Mouse (Mus musculus): ENCODE measurements around the gene Klc1. TPM values are rescaled to one million over a fixed set of nuclear protein-coding genes. Genes with fewer than 3 reads are reported as not detected.

Klc1 gene
- polyA plus RNA-seq, 1 experiment: 103 TPM

GRCm38 (mm10) chr12:111785174-111785573, 26.5 kb downstream of the Klc1 start:
- TF ChIP-seq POLR2A (IDR thresholded peaks at IDR 0.05; ENCODE audit: low read depth, low read length) (no peak), CTCF (IDR thresholded peaks at IDR 0.05; ENCODE audit: borderline replicate concordance, insufficient read depth, low read length) (no peak)
- H3K4me1 ChIP-seq (ENCODE audit: control insufficient read depth, insufficient read depth, low read length): no peaks in the 10 kb centered on the region
- no peak overlapping the region for H3K4me3 ChIP-seq (ENCODE audit: insufficient read depth, low read length)
- no peak overlapping the region for H3K27ac ChIP-seq (ENCODE audit: insufficient read depth, low read length)

DNA sequence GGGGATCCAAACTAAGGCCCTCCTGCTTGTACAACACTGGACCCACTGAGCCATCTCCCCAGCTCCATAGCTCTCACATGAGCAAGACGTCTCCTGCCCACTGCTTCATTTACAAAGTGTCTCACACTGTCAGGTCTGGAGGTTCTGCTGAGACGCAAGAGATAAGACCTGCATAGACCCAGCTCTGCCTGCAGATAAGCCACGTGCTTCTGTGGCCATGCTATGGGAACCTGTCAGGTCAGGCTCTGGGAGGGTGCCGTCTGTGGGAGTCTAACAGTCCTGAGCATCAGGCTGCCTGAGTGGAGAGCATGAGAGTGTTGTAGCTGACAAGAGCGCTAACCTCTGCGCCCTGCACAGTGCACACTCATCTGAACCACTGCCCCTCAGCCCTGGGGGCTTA, 28.4 kb downstream of the Klc1 start:
- TF ChIP-seq POLR2A (IDR thresholded peaks at IDR 0.05; ENCODE audit: low read depth, low read length) (no peak), CTCF (IDR thresholded peaks at IDR 0.05; ENCODE audit: borderline replicate concordance, insufficient read depth, low read length) (no peak)
- Histone ChIP-seq H3K4me3 (ENCODE audit: insufficient read depth, low read length) (no peak overlapping the region), H3K27ac (ENCODE audit: insufficient read depth, low read length) (no peak overlapping the region), H3K4me1 (ENCODE audit: control insufficient read depth, insufficient read depth, low read length) (no peaks in the 10 kb centered on the region)

DNA sequence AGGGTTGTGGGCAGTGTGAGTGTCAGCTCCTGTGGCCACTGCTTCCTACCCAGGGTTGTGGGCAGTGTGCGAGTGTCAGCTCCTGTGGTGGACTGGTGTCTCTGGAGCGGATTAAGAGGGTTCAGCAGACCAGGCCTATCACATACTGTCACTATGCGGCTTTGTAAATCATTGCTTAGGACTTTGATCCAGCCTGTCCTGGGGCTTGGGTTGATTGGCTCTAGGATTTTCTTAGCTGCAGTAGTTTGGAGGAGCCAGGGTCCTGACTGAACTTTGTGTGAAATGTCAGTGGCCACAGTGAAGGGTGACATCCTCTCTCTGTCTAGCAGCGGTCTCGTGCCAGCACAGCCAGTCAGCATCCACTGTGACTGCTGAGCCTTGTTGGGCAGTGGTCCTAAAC, 31.4 kb downstream of the Klc1 start:
- Histone ChIP-seq H3K27ac (ENCODE audit: insufficient read depth, low read length) (no peak overlapping the region), H3K4me3 (ENCODE audit: insufficient read depth, low read length) (no peak overlapping the region), H3K4me1 (ENCODE audit: control insufficient read depth, insufficient read depth, low read length) (no peaks in the 10 kb centered on the region)
- TF ChIP-seq POLR2A (IDR thresholded peaks at IDR 0.05; ENCODE audit: low read depth, low read length) (no peak), CTCF (IDR thresholded peaks at IDR 0.05; ENCODE audit: borderline replicate concordance, insufficient read depth, low read length) (no peak)

GRCm38 (mm10) chr12:111790631-111791030, 32.0 kb downstream of the Klc1 start:
- no peak for TF ChIP-seq POLR2A (IDR thresholded peaks at IDR 0.05; ENCODE audit: low read depth, low read length)
- Histone ChIP-seq H3K4me1 (ENCODE audit: control insufficient read depth, insufficient read depth, low read length) (no peaks in the 10 kb centered on the region), H3K27ac (ENCODE audit: insufficient read depth, low read length) (no peak overlapping the region), H3K4me3 (ENCODE audit: insufficient read depth, low read length) (no peak overlapping the region)

DNA sequence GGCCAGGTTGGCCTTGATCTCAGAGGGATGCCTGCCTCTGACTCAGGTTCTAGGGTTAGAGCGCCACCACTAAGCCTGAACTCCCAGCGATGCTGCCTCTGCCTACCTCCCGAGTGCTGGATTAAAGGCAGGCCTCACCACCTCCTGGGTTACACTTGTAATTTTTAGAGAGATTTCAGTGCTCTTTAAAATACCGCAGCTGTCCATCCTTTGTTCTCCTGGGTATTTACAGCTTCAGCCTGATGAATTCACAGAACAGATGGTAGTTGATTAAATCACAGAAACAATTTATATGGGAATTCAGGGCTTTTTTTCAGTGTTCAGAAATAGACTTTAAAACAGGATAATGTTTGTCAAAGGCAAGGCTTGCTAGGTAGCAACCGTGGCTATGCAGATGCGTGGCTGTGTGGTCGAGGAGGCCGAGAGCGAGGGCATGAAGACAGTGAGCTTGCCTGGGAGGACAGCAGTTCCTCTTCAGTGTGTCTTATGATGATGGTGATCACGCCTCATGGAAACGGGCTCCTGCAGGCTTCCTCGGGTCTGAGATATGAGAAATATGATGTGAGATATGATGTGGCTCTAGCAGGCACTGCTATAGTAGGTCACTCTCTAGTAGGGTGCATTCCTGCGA, 32.9 kb downstream of the Klc1 start:
- H3K4me1 ChIP-seq (ENCODE audit: control insufficient read depth, insufficient read depth, low read length): no peaks in the 10 kb centered on the region
- no peak for TF ChIP-seq CTCF (IDR thresholded peaks at IDR 0.05; ENCODE audit: borderline replicate concordance, insufficient read depth, low read length)
- TF ChIP-seq POLR2A (IDR thresholded peaks at IDR 0.05; ENCODE audit: low read depth, low read length): no peak

GRCm38 (mm10) chr12:111794102-111794501, 35.5 kb downstream of the Klc1 start:
- TF ChIP-seq POLR2A (IDR thresholded peaks at IDR 0.05; ENCODE audit: low read depth, low read length) (no peak), CTCF (IDR thresholded peaks at IDR 0.05; ENCODE audit: borderline replicate concordance, insufficient read depth, low read length) (no peak)
- Histone ChIP-seq H3K27ac (ENCODE audit: insufficient read depth, low read length) (no peak overlapping the region), H3K4me3 (ENCODE audit: insufficient read depth, low read length) (no peak overlapping the region), H3K4me1 (ENCODE audit: control insufficient read depth, insufficient read depth, low read length) (no peaks in the 10 kb centered on the region)

More for the DNA sequence above, 32.9 kb downstream of the Klc1 start:
- Histone ChIP-seq H3K4me3 (ENCODE audit: insufficient read depth, low read length) (no peak overlapping the region), H3K27ac (ENCODE audit: insufficient read depth, low read length) (no peak overlapping the region)

GRCm38 (mm10) chr12:111794526-111795179, 36.0 kb downstream of the Klc1 start:
- Histone ChIP-seq H3K27ac (ENCODE audit: insufficient read depth, low read length) (no peak overlapping the region), H3K4me1 (ENCODE audit: control insufficient read depth, insufficient read depth, low read length) (no peaks in the 10 kb centered on the region), H3K4me3 (ENCODE audit: insufficient read depth, low read length) (no peak overlapping the region)
- TF ChIP-seq POLR2A (IDR thresholded peaks at IDR 0.05; ENCODE audit: low read depth, low read length) (no peak), CTCF (IDR thresholded peaks at IDR 0.05; ENCODE audit: borderline replicate concordance, insufficient read depth, low read length) (no peak)

GRCm38 (mm10) chr12:111795180-111795895, 36.7 kb downstream of the Klc1 start:
- no peak overlapping the region for H3K4me3 ChIP-seq (ENCODE audit: insufficient read depth, low read length)
- H3K27ac ChIP-seq (ENCODE audit: insufficient read depth, low read length): no peak overlapping the region
- no peaks in the 10 kb centered on the region for H3K4me1 ChIP-seq (ENCODE audit: control insufficient read depth, insufficient read depth, low read length)
- no peak for TF ChIP-seq CTCF (IDR thresholded peaks at IDR 0.05; ENCODE audit: borderline replicate concordance, insufficient read depth, low read length)

DNA sequence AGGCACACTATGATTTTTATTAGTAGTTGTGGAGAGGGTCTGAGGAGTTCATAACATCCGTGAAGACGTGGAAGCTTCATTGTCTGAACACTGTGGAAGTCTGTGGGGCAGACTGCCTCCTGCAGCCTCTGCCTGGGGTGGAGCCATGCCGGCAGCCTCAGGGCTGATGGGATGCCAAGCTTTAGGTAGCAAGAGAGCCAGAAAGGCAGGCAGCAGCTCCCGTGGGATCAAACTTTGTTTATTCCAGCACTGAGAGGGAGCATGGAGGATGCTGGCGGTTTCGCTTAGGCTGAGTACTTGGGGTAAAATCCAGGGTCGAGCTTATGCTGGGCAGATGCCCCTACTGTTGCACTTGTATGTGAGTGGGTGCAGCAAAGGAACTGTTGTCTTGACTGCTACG, 38.6 kb downstream of the Klc1 start:
- Histone ChIP-seq H3K4me1 (ENCODE audit: control insufficient read depth, insufficient read depth, low read length) (no peaks in the 10 kb centered on the region), H3K4me3 (ENCODE audit: insufficient read depth, low read length) (no peak overlapping the region), H3K27ac (ENCODE audit: insufficient read depth, low read length) (no peak overlapping the region)
- TF ChIP-seq POLR2A (IDR thresholded peaks at IDR 0.05; ENCODE audit: low read depth, low read length) (no peak), CTCF (IDR thresholded peaks at IDR 0.05; ENCODE audit: borderline replicate concordance, insufficient read depth, low read length) (no peak)

DNA sequence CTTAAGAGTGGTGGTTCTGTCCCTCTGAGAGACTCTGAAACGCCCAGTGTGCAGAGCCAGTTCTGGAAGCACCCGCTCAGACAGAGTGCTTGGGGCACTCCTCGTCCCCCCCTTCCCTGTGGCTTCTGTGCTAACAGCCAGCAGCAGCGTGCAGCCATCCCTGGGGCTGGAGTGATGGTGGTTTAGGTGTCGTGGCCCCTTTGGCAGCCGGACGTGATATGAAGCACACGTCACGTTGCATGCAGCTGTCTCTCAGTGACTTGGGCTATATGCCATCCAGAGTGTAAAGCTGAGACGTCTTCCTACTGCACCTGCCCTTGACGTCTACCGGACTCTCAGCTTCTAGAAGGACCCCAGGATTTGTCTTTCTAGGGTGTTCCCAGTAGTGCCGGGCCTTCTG, 39.8 kb downstream of the Klc1 start:
- H3K4me3 ChIP-seq (ENCODE audit: insufficient read depth, low read length): no peak overlapping the region
- H3K4me1 ChIP-seq (ENCODE audit: control insufficient read depth, insufficient read depth, low read length): no peaks in the 10 kb centered on the region
- no peak overlapping the region for H3K27ac ChIP-seq (ENCODE audit: insufficient read depth, low read length)
- TF ChIP-seq CTCF (IDR thresholded peaks at IDR 0.05; ENCODE audit: borderline replicate concordance, insufficient read depth, low read length) (no peak), POLR2A (IDR thresholded peaks at IDR 0.05; ENCODE audit: low read depth, low read length) (no peak)

Measured in embryonic fibroblast, embryonic 13.5 days (primary cell).